Mouse (Mus musculus): ENCODE data around the gene Gm15517. TPM values are rescaled to one million over a fixed set of nuclear protein-coding genes. Genes with fewer than 3 reads are reported as not detected.
"Not testable (repeated sequence)": the region's sequence is repeated elsewhere in the genome, so short reads cannot be mapped to it uniquely, and the experiment has no call there.

Gene Gm15517
- polyA plus RNA-seq, 1 experiment from 2014 or later: 1.2 TPM

GRCm38 (mm10) chr7:44273446-44273845 is 12.2 kb downstream of the Gm15517 start:
- Histone ChIP-seq H3K4me1 (replicated peaks) (no peaks in the 10 kb centered on the region), H3K36me3 (no peaks in the 10 kb centered on the region), H3K4me2 (no peak overlapping the region), H3K27me3 (0 out of 2 replicates have a peak, but pooled peaks cover 4% of the 10 kb centered on the region), H3K9me3 (no peaks in the 10 kb centered on the region), H3K9ac (no peak overlapping the region), H3K27ac (replicated peaks) (no peak overlapping the region), H3K4me3 (no peak overlapping the region)
- ATAC-seq (ENCODE audit: low FRiP score, low read depth): no peak
- WGBS: 43% methylated on average over 7 of the region's 7 CpGs

- Histone ChIP-seq H3K4me1 (replicated peaks) (no peaks in the 10 kb centered on the region), H3K27ac (replicated peaks) (no peak overlapping the region), H3K9me3 (no peaks in the 10 kb centered on the region), H3K9ac (no peak overlapping the region), H3K27me3 (0 out of 2 replicates have a peak, but pooled peaks cover 4% of the 10 kb centered on the region), H3K36me3 (no peaks in the 10 kb centered on the region), H3K4me2 (no peak overlapping the region), H3K4me3 (no peak overlapping the region)
- WGBS: 44% methylated on average over 11 of the region's 11 CpGs
- ATAC-seq (ENCODE audit: low FRiP score, low read depth): no peak
These were observed 12.8 kb downstream of the Gm15517 start for GRCm38 (mm10) chr7:44274096-44274495.

GRCm38 (mm10) chr7:44275546-44275945 is 14.3 kb downstream of the Gm15517 start:
- WGBS: 84% methylated on average over 3 of the region's 3 CpGs

GRCm38 (mm10) chr7:44276461-44277249 is 15.4 kb downstream of the Gm15517 start:
- H3K36me3 ChIP-seq: no peaks in the 10 kb centered on the region
- 0 out of 2 replicates have a peak, but pooled peaks cover 4% of the 10 kb centered on the region for H3K27me3 ChIP-seq
- no peak overlapping the region for H3K9ac ChIP-seq
- 0 out of 2 replicates have a peak, but pooled peaks cover 3% of the 10 kb centered on the region for H3K4me1 ChIP-seq (replicated peaks)
- WGBS: 67% methylated on average over 9 of the region's 10 CpGs
- no peak for ATAC-seq (ENCODE audit: low FRiP score, low read depth)
- no peak overlapping the region for H3K4me3 ChIP-seq
- no peaks in the 10 kb centered on the region for H3K9me3 ChIP-seq
- no peak overlapping the region for H3K4me2 ChIP-seq
- no peak overlapping the region for H3K27ac ChIP-seq (replicated peaks)

More at GRCm38 (mm10) chr7:44275546-44275945, 14.3 kb downstream of the Gm15517 start:
- Histone ChIP-seq H3K9me3 (no peaks in the 10 kb centered on the region), H3K4me1 (replicated peaks) (no peaks in the 10 kb centered on the region), H3K36me3 (no peaks in the 10 kb centered on the region), H3K9ac (no peak overlapping the region), H3K27ac (replicated peaks) (no peak overlapping the region), H3K4me2 (no peak overlapping the region), H3K4me3 (no peak overlapping the region), H3K27me3 (0 out of 2 replicates have a peak, but pooled peaks cover 4% of the 10 kb centered on the region)
- no peak for ATAC-seq (ENCODE audit: low FRiP score, low read depth)

- Histone ChIP-seq H3K27me3 (0 out of 2 replicates have a peak, but pooled peaks cover 4% of the 10 kb centered on the region), H3K4me3 (no peak overlapping the region), H3K9me3 (no peaks in the 10 kb centered on the region), H3K36me3 (no peaks in the 10 kb centered on the region), H3K4me2 (no peak overlapping the region), H3K9ac (no peak overlapping the region), H3K4me1 (replicated peaks) (0 out of 2 replicates have a peak, but pooled peaks cover 6% of the 10 kb centered on the region), H3K27ac (replicated peaks) (no peak overlapping the region)
- WGBS: 35% methylated on average over 2 of the region's 2 CpGs
- ATAC-seq (ENCODE audit: low FRiP score, low read depth): no peak
These were observed 16.0 kb downstream of the Gm15517 start for GRCm38 (mm10) chr7:44277250-44277622.

GRCm38 (mm10) chr7:44280959-44281358 is 19.7 kb downstream of the Gm15517 start:
- H3K9ac ChIP-seq: no peak overlapping the region
- no peak overlapping the region for H3K4me3 ChIP-seq
- no peaks in the 10 kb centered on the region for H3K36me3 ChIP-seq
- ATAC-seq (ENCODE audit: low FRiP score, low read depth): no peak
- no peaks in the 10 kb centered on the region for H3K27me3 ChIP-seq
- H3K4me1 ChIP-seq (replicated peaks): 0 out of 2 replicates have a peak, but pooled peaks cover 6% of the 10 kb centered on the region
- no peaks in the 10 kb centered on the region for H3K9me3 ChIP-seq
- no peak overlapping the region for H3K4me2 ChIP-seq
- H3K27ac ChIP-seq (replicated peaks): no peak overlapping the region
- 77% methylated on average over 1 of the region's 1 CpGs for whole genome bisulfite sequencing

GRCm38 (mm10) chr7:44281586-44281985 is 20.3 kb downstream of the Gm15517 start:
- H3K4me2 ChIP-seq: no peak overlapping the region
- H3K27me3 ChIP-seq: no peaks in the 10 kb centered on the region
- H3K9ac ChIP-seq: no peak overlapping the region
- ATAC-seq (ENCODE audit: low FRiP score, low read depth): no peak; the same call in 1 of the 2 replicates
- H3K36me3 ChIP-seq: no peaks in the 10 kb centered on the region
- 0 out of 2 replicates have a peak, but pooled peaks cover 6% of the 10 kb centered on the region for H3K4me1 ChIP-seq (replicated peaks)
- H3K9me3 ChIP-seq: no peaks in the 10 kb centered on the region
- no peak overlapping the region; the same call in 1 of the 2 replicates for H3K27ac ChIP-seq (replicated peaks)
- H3K4me3 ChIP-seq: no peak overlapping the region
- WGBS: 62% methylated on average over 7 of the region's 7 CpGs

GRCm38 (mm10) chr7:44287760-44288159 is 26.5 kb downstream of the Gm15517 start:
- peaks cover 2% of the 10 kb centered on the region; the same call in 1 of the 2 replicates for H3K27me3 ChIP-seq
- ATAC-seq (ENCODE audit: low FRiP score, low read depth): no peak
- no peak overlapping the region for H3K4me2 ChIP-seq
- no peak overlapping the region for H3K4me3 ChIP-seq
- 73% methylated on average over 7 of the region's 7 CpGs for WGBS
- H3K9ac ChIP-seq: no peak overlapping the region
- no peak overlapping the region for H3K27ac ChIP-seq (replicated peaks)
- no peaks in the 10 kb centered on the region for H3K4me1 ChIP-seq (replicated peaks)
- H3K9me3 ChIP-seq: no peaks in the 10 kb centered on the region
- H3K36me3 ChIP-seq: no peaks in the 10 kb centered on the region

- 86% methylated on average over 4 of the region's 4 CpGs for WGBS
These were observed 29.7 kb downstream of the Gm15517 start for GRCm38 (mm10) chr7:44290986-44291385.

GRCm38 (mm10) chr7:44291418-44291817 is 30.2 kb downstream of the Gm15517 start:
- Histone ChIP-seq H3K9me3 (no peaks in the 10 kb centered on the region), H3K36me3 (no peaks in the 10 kb centered on the region), H3K4me2 (no peak overlapping the region), H3K4me3 (no peak overlapping the region), H3K27me3 (peaks cover 2% of the 10 kb centered on the region; the same call in 1 of the 2 replicates), H3K27ac (replicated peaks) (no peak overlapping the region), H3K9ac (no peak overlapping the region), H3K4me1 (replicated peaks) (no peaks in the 10 kb centered on the region)
- no peak for ATAC-seq (ENCODE audit: low FRiP score, low read depth)
- 54% methylated on average over 4 of the region's 4 CpGs for WGBS

More at GRCm38 (mm10) chr7:44290986-44291385, 29.7 kb downstream of the Gm15517 start:
- no peak for ATAC-seq (ENCODE audit: low FRiP score, low read depth)
- Histone ChIP-seq H3K4me1 (replicated peaks) (no peaks in the 10 kb centered on the region), H3K9ac (no peak overlapping the region), H3K27ac (replicated peaks) (no peak overlapping the region), H3K4me2 (no peak overlapping the region), H3K27me3 (peaks cover 2% of the 10 kb centered on the region; the same call in 1 of the 2 replicates), H3K36me3 (no peaks in the 10 kb centered on the region), H3K4me3 (no peak overlapping the region), H3K9me3 (no peaks in the 10 kb centered on the region)

- not testable (repeated sequence) for H3K9ac ChIP-seq; H3K9me3 ChIP-seq; H3K36me3 ChIP-seq; ATAC-seq (ENCODE audit: low FRiP score, low read depth); H3K27me3 ChIP-seq; H3K4me1 ChIP-seq (replicated peaks); H3K4me3 ChIP-seq; H3K4me2 ChIP-seq; H3K27ac ChIP-seq (replicated peaks)
- 87% methylated on average over 2 of the region's 2 CpGs for WGBS
These were observed 36.3 kb downstream of the Gm15517 start for GRCm38 (mm10) chr7:44297501-44297900.
